Mouse (Mus musculus) liver, embryonic 12.5 days (tissue): ENCODE measurements at regions not wholly inside any gene's neighbourhood (a gene's known extent, or its start where the extent isn't known, plus 50 kb on each side); places are given as distances from the start of the nearest gene placed in this dataset.

Experiments used
- ATAC-seq: fragments of 200-750 bp; cut with Nextera tagmentation; 2 replicates; pipeline ENCODE4 v1.8.0; 2017; ENCODE audit warnings: moderate number of reproducible peaks, mild to moderate bottlenecking, moderate library complexity
- H3K27ac ChIP-seq: fragments of 300-500 bp; sonication (generic); 2 replicates; pipeline ENCODE4 v1.5.1; 2016; ENCODE audit warnings: mild to moderate bottlenecking
- H3K27me3 ChIP-seq: fragments of 300-500 bp; sonication (generic); replicated peaks from 2 replicates; pipeline ENCODE4 v1.6.1; 2016; ENCODE audit warnings: mild to moderate bottlenecking, moderate library complexity
- H3K36me3 ChIP-seq: fragments of 300-500 bp; sonication (generic); 2 replicates; pipeline ENCODE4 v1.6.1; 2016; ENCODE audit warnings: mild to moderate bottlenecking, moderate library complexity
- H3K4me1 ChIP-seq: fragments of 300-500 bp; sonication (generic); 2 replicates; pipeline ENCODE4 v1.6.1; 2016
- H3K4me2 ChIP-seq: fragments of 300-500 bp; sonication (generic); 2 replicates; pipeline ENCODE4 v1.6.1; 2016; ENCODE audit warnings: mild to moderate bottlenecking, moderate library complexity
- H3K4me3 ChIP-seq: fragments of 300-500 bp; sonication (generic); 2 replicates; pipeline ENCODE4 v1.5.1; 2016; ENCODE audit warnings: mild to moderate bottlenecking, moderate library complexity
- H3K9ac ChIP-seq: fragments of 300-500 bp; sonication (generic); 2 replicates; pipeline ENCODE4 v1.6.1; 2016; ENCODE audit warnings: mild to moderate bottlenecking, moderate library complexity
- H3K9me3 ChIP-seq: fragments of 300-500 bp; sonication (generic); replicated peaks from 2 replicates; pipeline ENCODE4 v1.6.1; 2016; ENCODE audit warnings: mild to moderate bottlenecking, moderate library complexity
- WGBS: fragments of 180-500 bp; shearing (Covaris S2); methylation state at CpG from one replicate; pipeline ENCODE4 v1.1.7; 2016; ENCODE audit not compliant: insufficient replicate concordance; 5-methylcytosine and 5-hydroxymethylcytosine counted together

DNA sequence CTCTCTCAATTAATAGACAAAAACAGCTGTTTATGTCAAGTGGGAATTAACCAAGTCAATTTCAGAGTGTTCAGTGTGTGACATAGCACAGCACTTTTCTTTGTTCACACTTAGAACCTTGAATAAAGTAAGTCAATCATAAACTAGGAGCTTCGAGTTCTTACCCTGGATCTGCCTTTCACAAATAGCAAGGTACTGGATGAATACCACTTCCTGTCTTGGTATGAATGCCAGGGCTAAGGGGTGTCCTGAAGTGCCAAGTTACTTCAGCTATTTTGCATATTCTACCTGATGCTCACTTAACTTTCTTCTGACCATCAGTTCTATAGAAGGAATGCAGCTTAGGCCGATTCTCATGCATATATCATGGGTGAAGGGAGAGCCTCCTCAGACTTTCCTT lies 90.1 kb upstream of the Rasgrp1 start:
- 59% methylated on average over 2 of the region's 2 CpGs for WGBS
- no peak overlapping the region for H3K27ac ChIP-seq
- no peak overlapping the region for H3K4me3 ChIP-seq
- no peak for ATAC-seq
- H3K27me3 ChIP-seq = no peaks in the 10 kb centered on the region
- no peak overlapping the region for H3K9ac ChIP-seq
- H3K4me1 ChIP-seq = no peaks in the 10 kb centered on the region
- no peak overlapping the region for H3K4me2 ChIP-seq
- no peaks in the 10 kb centered on the region for H3K36me3 ChIP-seq
- H3K9me3 ChIP-seq = no peaks in the 10 kb centered on the region

DNA sequence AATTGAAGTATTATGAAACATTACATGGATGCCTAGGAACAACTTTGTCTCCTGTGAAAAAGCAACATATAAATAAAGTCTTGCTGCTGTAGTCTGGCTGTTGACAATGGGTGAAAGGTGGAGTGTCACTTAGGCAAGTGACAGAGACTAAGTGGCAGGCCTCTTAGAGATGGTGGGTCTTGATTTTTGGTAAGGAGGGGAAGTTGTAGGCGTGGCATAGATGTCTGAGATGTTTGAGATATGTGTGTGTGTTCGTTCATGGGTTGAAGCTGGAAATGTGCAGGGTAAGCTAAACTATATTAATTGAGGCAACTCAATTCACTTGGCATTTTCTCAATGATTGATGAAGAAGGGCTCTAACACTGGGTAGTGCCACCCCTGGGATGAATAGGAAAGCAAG lies 90.7 kb upstream of the Rasgrp1 start:
- Histone ChIP-seq H3K4me3 (no peak overlapping the region), H3K9me3 (no peaks in the 10 kb centered on the region), H3K27me3 (no peaks in the 10 kb centered on the region), H3K27ac (no peak overlapping the region), H3K36me3 (no peaks in the 10 kb centered on the region), H3K9ac (no peak overlapping the region), H3K4me1 (no peaks in the 10 kb centered on the region), H3K4me2 (no peak overlapping the region)
- WGBS = 36% methylated on average over 2 of the region's 2 CpGs
- no peak for ATAC-seq

DNA sequence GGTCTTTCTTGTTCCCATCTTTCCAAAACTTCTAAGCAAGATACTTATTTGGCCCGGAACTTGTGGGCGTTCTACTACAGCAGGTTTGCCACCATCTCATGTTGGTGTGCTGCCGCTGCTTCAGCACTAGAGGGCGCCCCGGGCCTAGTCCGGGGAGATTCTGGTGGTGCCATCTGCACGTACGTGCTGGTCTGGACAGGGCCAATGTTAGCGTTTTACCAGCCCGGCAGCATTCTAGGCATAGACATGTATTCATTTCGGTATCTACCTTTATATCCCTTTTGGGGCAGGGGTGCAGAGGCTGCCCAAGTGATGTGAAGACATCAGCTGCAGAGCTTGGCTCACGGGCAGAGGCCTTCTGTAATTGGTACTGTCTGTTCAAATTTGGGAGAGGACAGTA lies 95.3 kb upstream of the Rasgrp1 start:
- H3K9ac ChIP-seq = no peak overlapping the region
- no peaks in the 10 kb centered on the region for H3K9me3 ChIP-seq
- H3K4me3 ChIP-seq = no peak overlapping the region
- WGBS = 70% methylated on average over 12 of the region's 12 CpGs
- H3K27ac ChIP-seq = no peak overlapping the region
- no peaks in the 10 kb centered on the region for H3K27me3 ChIP-seq
- H3K4me2 ChIP-seq = no peak overlapping the region
- no peaks in the 10 kb centered on the region for H3K4me1 ChIP-seq
- no peaks in the 10 kb centered on the region for H3K36me3 ChIP-seq
- no peak for ATAC-seq

DNA sequence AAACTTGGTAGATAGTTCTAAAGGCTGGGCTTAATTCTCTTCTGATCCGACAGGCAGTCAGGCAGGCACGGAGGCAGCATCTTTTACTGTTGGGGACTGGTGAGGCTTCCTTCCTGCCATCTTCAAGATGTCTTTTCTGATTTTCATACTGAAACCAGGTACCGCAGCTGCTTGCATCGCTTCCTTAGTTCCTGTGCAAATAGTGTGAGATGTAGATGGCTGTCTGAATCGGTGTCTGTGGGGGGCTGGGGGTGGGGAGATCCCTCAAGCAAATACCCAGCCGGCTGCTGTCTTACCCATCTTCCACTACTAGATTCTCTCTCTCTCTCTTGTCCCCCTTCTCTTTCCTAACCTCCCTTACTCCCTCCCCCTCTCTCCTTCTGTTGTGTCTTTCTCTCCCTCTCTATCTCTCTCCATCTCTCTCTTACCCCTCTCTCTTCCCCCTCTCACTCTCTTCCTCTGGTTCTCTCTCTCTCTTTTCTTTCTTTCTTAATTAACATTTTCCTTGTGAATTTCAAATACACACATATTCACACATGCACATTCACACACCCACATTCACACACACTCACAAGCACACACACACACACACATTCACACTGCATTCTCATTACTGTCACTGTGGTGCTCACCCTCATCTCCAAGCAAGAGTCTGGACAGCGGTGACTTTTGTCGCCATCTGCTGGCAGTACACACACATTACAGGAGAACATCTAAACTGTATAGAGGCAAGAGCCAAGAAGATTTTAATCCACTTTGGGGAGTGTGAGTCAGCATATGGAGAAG lies 96.0 kb upstream of the Rasgrp1 start:
- Histone ChIP-seq H3K36me3 (no peaks in the 10 kb centered on the region), H3K4me1 (no peaks in the 10 kb centered on the region), H3K27me3 (no peaks in the 10 kb centered on the region), H3K27ac (no peak overlapping the region), H3K4me3 (no peak overlapping the region), H3K9ac (no peak overlapping the region), H3K9me3 (no peaks in the 10 kb centered on the region), H3K4me2 (no peak overlapping the region)
- ATAC-seq = no peak
- WGBS = 55% methylated on average over 8 of the region's 8 CpGs

DNA sequence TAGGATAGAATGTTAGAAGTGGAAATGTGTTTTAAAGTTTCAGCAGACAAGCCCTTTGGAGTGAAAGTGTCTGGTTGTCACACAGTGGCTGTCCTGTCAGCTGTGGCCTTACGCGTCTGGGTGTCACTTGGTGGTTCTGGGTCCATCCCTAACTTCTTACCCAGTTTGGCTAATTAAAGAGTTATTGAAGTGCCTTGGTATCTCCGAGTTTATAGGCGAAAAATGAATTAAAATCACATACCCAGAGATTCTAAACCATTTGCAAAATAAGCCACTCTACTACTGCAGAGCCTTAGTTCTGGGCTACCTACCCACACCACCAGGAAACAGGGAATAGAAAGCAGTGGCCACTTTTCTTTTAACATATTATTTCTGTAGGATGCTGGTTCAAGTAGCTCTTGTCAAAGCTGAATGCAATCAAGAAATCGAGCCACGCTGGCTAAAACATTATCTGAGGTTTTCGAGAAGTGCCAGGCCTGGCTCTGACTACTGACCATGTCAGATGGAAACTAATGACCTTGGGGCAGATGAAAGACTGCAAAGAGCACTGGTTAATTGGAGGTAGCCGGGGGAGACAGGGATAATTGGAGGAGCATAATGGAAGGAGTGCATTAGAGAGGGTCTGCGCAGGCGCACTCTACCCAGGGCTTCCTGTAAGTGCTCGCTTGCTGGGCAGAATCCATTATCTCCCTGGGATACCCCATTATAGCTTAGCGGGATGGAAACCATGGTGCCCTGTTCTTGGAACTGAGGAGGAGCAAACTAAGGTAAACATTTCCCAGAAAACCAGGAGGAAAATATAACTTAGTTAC lies 96.8 kb upstream of the Rasgrp1 start:
- no peak overlapping the region for H3K27ac ChIP-seq
- 67% methylated on average over 12 of the region's 12 CpGs for WGBS

DNA sequence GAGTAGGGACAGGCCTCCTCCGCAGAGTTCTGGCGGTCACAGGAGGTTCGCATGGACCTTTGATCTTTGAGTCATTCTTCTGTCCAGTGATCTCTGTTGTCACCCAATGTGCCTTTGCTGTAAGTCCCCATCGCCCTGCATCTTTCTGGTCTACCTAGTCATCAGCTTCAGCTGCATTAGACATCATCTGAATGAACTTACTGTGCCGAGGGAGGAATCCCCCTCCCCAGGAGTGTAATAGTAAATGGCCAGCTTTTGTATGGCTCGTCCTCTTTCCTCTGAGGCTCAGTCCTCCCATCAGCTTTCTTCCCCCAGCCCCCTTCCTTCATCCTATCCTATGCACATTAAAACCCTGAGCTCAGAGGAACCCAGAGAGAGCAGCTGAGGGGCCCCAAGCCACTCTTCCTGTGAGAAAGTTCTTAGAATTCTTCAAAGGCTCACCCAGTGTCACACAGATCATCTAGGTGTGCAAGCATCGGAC lies 98.0 kb upstream of the Rasgrp1 start:
- H3K36me3 ChIP-seq = no peaks in the 10 kb centered on the region

More for the DNA sequence above, 96.8 kb upstream of the Rasgrp1 start:
- no peak for ATAC-seq
- H3K9ac ChIP-seq = no peak overlapping the region
- H3K4me3 ChIP-seq = no peak overlapping the region
- H3K36me3 ChIP-seq = no peaks in the 10 kb centered on the region
- H3K4me2 ChIP-seq = no peak overlapping the region
- H3K9me3 ChIP-seq = no peaks in the 10 kb centered on the region
- H3K27me3 ChIP-seq = no peaks in the 10 kb centered on the region
- no peaks in the 10 kb centered on the region for H3K4me1 ChIP-seq

DNA sequence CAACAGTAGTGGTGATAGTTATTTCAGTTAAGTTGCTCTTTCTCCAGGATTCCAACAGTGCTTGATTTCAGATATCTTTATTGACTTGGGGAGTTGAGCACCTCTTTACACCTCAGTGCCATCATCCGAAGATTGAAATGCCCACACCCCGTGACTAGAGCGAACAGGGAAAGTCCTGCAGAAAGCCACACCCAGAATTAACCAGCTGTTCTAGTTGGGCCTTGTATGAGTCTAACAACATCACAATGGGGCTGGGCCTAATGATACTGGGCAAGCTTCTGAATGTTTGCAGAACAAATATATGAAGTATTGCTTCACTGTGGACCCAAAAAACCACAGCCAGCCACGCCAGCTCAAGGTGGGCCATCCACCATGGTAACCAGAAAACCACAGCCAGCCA lies 100.1 kb upstream of the Rasgrp1 start:
- Histone ChIP-seq H3K4me1 (no peaks in the 10 kb centered on the region), H3K9me3 (no peaks in the 10 kb centered on the region), H3K27me3 (no peaks in the 10 kb centered on the region), H3K27ac (no peak overlapping the region), H3K9ac (no peak overlapping the region), H3K4me2 (no peak overlapping the region), H3K36me3 (no peaks in the 10 kb centered on the region), H3K4me3 (no peak overlapping the region)
- WGBS = 63% methylated on average over 4 of the region's 4 CpGs
- ATAC-seq = no peak

More for the DNA sequence above, 98.0 kb upstream of the Rasgrp1 start:
- H3K4me2 ChIP-seq = no peak overlapping the region
- H3K27ac ChIP-seq = no peak overlapping the region
- no peaks in the 10 kb centered on the region for H3K27me3 ChIP-seq
- no peak overlapping the region for H3K9ac ChIP-seq
- no peak for ATAC-seq
- no peak overlapping the region for H3K4me3 ChIP-seq
- H3K4me1 ChIP-seq = no peaks in the 10 kb centered on the region
- H3K9me3 ChIP-seq = no peaks in the 10 kb centered on the region
- 58% methylated on average over 7 of the region's 7 CpGs for WGBS

DNA sequence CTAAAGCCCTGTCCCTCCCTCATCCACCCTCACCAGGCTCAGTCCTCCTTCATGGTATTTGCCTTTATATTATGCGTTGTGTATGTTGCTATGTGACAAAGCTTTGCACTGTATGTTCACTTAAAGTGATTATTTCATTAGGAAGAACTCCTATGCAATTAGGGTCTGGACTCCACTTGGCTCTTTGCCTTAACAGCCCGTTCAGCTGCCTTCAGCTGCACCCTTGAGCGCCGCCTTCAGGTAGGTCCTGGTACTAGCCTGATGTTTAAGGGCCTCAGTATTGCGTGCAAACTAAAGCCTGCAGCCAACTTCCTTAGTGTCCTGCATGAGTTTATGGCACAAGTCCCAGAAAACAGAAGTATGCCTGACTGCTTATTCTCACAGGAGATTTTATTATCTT lies 101.9 kb upstream of the Rasgrp1 start:
- H3K4me2 ChIP-seq = no peak overlapping the region
- 31% methylated on average over 5 of the region's 5 CpGs for WGBS
- H3K27me3 ChIP-seq = no peaks in the 10 kb centered on the region
- no peak overlapping the region for H3K4me3 ChIP-seq
- no peaks in the 10 kb centered on the region for H3K9me3 ChIP-seq
- no peak for ATAC-seq
- no peaks in the 10 kb centered on the region for H3K36me3 ChIP-seq
- no peak overlapping the region for H3K27ac ChIP-seq
- H3K4me1 ChIP-seq = no peaks in the 10 kb centered on the region
- H3K9ac ChIP-seq = no peak overlapping the region

DNA sequence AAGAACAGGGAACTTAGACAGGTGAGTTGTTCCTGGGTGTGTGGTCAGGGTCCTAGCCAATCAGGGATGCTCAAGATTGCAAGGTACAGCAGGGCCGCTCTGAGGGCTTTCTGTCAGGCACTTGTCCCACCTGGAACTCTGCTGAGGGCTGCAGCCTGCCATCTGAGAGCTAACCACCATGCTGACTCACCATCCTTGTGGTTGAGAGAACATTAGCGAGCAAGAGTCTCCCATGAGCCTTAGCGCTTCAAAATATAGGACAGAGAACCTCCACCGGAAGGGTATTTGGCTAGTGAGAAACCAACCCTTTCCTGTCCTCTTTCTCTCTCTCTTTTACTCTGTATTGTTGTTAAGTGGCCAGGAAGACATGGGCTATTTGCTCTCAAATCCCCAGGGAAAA lies 104.1 kb upstream of the Rasgrp1 start:
- no peaks in the 10 kb centered on the region for H3K9me3 ChIP-seq

DNA sequence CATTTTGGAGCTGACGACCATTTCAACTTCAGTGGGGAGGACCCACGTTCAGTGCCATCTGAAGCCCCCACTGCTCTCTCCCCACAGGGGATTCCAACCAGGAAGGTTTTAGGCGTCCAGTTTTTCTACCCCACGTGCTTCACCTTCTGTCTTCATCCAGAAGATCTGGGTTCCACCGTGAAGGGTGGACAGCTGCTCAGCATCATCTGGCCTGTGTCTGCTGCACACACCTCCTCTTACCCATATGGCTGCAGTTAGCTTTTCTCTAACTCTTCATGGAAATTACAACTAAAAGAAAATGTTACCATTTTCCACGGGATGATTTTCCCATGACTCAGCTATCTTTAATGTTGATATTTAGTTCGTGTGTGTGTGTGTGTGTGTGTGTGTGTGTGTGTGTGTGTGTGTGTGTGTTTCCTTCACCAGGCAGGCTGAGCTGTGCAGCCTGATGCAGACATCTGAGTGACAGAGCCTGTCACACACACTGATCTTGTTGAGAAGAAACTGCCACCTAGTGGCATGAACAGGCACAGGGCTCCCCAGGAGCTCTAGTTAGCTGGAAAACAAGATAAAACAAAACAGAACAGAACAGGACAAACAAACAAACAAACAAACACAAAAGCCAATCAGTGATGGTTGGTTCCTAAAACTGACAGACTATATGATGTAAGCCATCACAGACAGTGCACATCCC lies 107.5 kb upstream of the Rasgrp1 start:
- Histone ChIP-seq H3K36me3 (no peaks in the 10 kb centered on the region), H3K4me3 (no peak overlapping the region), H3K27ac (no peak overlapping the region), H3K27me3 (no peaks in the 10 kb centered on the region), H3K9me3 (no peaks in the 10 kb centered on the region), H3K4me1 (no peaks in the 10 kb centered on the region), H3K4me2 (no peak overlapping the region), H3K9ac (no peak overlapping the region)
- no peak for ATAC-seq
- 49% methylated on average over 7 of the region's 7 CpGs for WGBS

More for the DNA sequence above, 104.1 kb upstream of the Rasgrp1 start:
- Histone ChIP-seq H3K4me2 (no peak overlapping the region), H3K27ac (no peak overlapping the region), H3K4me3 (no peak overlapping the region), H3K36me3 (no peaks in the 10 kb centered on the region), H3K4me1 (no peaks in the 10 kb centered on the region), H3K9ac (no peak overlapping the region), H3K27me3 (no peaks in the 10 kb centered on the region)
- ATAC-seq = no peak
- 55% methylated on average over 4 of the region's 4 CpGs for WGBS

DNA sequence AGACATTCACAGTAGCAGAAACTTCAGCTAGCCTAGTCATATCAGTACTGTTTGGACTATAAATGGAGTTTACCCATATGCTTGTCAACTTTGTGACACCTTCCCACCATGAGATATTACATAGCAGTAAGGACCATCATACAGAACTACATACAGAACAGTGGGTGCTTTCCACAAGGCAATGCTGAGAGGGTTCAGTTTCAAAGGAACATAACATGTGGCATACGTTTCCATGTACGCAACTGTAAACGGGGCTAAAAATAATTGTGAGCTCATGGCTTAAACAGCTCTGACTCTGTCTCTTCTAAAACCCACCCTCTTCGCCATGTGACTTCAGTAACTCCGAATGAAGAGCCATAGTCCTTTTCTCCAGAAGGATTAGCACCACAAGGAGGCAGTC lies 109.0 kb upstream of the Rasgrp1 start:
- no peaks in the 10 kb centered on the region for H3K4me1 ChIP-seq
- ATAC-seq = no peak
- WGBS = 66% methylated on average over 5 of the region's 5 CpGs
- H3K9ac ChIP-seq = no peak overlapping the region
- no peaks in the 10 kb centered on the region for H3K36me3 ChIP-seq
- no peaks in the 10 kb centered on the region for H3K27me3 ChIP-seq
- H3K27ac ChIP-seq = no peak overlapping the region
- H3K4me2 ChIP-seq = no peak overlapping the region
- no peak overlapping the region for H3K4me3 ChIP-seq
- H3K9me3 ChIP-seq = no peaks in the 10 kb centered on the region
